Mouse (Mus musculus) 3T3-L1 (cell line): Measurements from ENCODE around the gene 1700056E22Rik.

Source experiments
- DNase-seq: peaks from one replicate; pipeline ENCODE4 v3.0.0-alpha.2; 2015; ENCODE audit warnings: low read depth, low spot score

Gene 1700056E22Rik

DNA sequence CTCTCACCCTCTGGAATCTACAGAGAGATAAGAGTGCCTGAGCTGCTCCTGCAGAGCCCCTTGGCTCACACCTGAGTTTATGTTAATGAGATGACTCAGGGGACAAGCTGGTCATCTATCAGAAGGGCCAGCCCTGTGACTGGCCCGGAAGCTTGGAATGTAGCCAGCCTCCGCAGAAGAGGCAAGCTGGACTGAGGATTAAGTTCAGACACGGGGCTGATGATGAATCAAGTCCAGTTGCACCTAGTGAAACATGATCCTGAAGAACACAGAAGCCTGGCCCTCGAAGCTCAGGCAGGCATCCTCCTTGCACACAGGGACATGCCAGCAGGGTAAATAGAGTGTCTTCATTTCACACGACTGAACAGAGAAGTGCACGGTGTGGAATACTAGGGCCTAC, 17.7 kb upstream of the 1700056E22Rik start:
- peak; percentile 86 for DNase-seq

DNA sequence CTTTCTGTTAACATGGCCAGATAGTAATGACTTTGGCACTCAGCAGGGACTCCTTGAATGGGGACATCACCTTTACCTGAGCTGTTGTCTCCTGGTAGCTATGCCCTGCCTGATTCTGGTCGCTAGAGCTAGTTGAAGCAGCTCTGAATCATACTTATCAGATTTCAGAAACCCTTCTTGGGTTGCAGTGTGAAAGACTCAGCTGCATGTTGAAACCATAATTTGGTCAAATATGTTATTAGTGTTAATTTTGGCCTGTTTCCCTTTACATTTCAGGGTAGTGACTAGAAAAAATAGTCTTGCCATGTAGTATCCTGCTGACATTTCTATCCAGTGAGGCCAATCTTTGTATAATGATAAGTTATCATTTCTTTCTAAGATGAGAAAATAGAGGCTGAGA, 17.2 kb upstream of the 1700056E22Rik start:
- peak; percentile 49 for DNase-seq

- peak; percentile 34 for DNase-seq
Observed at GRCm38 (mm10) chr1:184048675-184049418, 14.7 kb upstream of the 1700056E22Rik start.

GRCm38 (mm10) chr1:184047818-184048217, 13.7 kb upstream of the 1700056E22Rik start:
- DNase-seq, result no peak

- DNase-seq, result peak; percentile 73
Observed at GRCm38 (mm10) chr1:184046070-184046677, 12.1 kb upstream of the 1700056E22Rik start.

GRCm38 (mm10) chr1:184043391-184043790, 9.3 kb upstream of the 1700056E22Rik start:
- DNase-seq, result no peak

GRCm38 (mm10) chr1:184042745-184043144, 8.6 kb upstream of the 1700056E22Rik start:
- no peak for DNase-seq

DNA sequence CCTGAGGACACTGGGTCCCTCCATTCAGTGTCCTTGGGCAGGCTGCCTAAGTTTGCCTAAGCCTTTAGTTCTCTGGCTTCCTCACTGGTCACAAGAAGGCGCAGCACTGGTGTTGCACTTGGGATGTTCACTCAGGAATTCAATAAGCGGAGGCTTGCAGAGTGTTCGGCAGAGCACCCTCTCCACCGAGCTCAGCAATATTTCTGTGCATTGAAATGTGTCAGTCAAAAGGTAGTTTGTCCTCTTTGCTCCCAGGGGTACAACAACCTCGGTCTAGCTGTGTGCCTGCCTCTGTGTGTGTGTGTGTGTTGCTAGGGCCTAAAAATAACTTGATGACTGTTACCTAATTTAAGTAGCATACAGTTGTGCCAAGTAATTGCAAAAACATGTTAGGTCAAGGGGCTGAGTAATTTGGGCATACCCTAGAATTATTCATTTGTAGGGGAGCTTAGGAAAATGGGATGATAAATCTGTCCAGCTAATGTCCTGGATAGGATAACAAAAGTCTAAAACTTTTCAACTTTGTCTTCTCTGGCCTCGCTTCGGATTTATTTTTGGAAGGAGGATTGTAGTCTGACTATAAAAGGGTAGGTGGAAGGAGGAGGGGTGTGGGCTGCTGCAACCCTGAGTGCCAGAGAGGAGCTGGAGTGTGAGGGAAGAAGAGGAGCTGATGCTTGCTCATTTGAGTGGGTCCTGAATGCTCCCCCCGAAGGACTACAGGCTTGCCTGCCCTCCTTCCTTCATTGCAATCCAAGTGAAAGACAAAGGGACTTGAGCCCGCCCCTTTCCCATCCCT, 7.9 kb upstream of the 1700056E22Rik start:
- DNase-seq, result peak; percentile 52

DNA sequence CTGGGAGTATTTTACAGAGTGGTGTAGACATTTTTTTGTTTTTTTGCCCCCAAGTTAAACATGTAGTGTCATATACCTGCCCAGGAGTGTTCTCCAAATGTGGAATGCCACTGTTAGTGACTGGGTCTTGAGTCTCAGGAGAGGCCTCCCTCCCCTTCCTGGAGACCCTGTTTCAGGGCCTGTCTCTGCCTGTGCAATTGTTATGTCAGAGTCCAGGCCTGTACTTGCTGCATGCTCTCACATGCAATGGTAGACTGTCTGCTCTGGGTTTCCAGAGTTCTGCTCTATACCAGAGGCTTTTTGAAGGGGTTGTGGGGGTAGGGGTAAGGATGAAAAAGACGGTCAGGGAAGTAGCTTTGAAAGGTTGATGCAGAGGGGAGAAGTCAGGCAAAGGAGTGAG, 6.8 kb upstream of the 1700056E22Rik start:
- DNase-seq, result no peak

DNA sequence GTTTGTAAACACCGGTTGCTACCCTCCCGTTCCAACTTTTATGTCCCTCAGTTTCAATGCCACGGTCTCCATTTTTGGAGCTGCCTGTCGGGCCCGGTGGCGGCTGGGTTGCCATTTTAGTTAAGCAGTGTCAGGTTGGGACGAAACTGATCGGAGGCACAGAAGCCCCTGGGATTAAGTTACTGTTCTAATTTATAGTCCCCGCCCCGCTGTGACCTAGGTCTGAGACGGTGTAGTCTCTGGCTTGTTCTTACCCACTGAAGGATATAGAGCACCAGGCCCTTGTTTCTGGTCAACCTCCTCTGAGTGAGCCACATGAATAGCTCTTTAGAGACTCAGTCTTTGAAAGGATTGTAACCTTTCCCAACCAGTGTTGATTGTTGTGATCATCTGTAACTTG, 6.1 kb upstream of the 1700056E22Rik start:
- no peak for DNase-seq

- DNase-seq, result no peak
Observed at GRCm38 (mm10) chr1:184039301-184039700, 5.2 kb upstream of the 1700056E22Rik start.

DNA sequence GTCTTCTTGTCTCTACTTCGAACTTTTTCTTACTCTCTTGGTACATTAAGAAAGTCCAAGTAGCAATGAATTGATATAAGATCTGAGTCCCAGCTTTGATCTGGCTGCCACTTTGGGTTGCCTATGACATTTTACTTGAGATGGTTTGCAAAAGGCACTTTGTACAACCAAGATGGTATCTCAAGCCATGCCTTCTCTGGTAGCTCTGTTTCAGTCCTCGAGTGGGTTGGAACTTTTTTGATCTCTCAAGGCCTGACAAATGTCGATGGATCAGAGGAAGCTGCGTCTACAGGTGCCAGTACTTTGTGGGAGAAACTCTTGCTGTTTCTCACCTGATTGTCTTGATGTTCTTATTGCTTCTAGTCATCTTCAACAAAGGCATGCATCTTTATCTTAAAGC, 3.7 kb upstream of the 1700056E22Rik start:
- DNase-seq, result no peak

DNA sequence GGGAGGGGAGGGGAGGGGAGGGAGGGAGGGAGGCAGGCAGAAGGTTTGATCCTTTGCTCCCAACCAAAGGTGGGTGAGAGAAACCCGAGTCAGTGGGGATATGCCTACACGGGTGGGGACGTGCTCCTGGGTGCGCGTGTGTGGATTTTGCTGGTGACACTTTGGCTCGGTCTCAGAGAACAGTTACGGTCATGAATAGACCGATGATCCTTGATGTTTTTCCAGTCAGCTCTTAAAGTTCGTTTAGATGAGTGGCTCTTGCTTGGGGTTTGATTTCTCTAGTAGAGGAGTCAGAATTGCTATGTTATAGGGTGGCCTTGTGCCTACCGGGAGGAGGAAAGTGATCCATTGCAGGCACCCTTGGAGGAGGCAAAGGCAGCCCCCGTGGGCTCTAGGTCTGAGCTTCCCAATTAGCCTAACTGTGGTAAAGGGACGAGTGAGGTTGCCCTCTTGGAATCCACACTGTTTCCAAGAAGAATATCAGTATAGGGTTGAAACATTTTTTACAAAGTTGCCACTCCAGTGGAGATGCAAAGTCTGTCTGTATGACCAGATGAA, 1.3 kb upstream of the 1700056E22Rik start:
- DNase-seq, result no peak

DNA sequence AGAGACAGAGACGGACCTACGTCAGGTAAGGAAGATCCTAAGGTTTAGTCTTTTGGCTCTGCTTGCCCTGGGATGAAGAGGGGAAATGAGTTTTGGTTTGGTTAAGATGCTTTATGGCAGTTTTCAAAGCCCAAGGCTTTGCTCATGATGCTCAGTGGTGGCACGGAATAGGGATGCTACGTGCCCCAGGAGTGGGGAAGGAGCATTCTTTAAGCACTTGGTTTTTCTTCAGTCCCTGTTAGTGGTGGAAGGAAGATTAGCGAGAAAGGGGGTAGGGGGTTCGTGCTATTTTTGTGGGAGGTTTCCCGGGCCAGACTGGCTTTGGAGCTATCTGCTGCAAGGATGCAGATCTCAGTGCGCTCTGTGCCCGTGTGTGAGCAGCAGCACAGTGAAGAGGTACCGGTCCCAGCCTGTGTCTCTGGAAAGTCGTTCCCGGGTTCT, 660 bp upstream of the 1700056E22Rik start:
- DNase-seq, result peak; percentile 67

- DNase-seq, result peak; percentile 71
Observed at GRCm38 (mm10) chr1:184033390-184034010, 601 bp downstream of the 1700056E22Rik start.

- DNase-seq, result peak; percentile 50
Observed at GRCm38 (mm10) chr1:184032682-184033389, 1.3 kb downstream of the 1700056E22Rik start.

DNA sequence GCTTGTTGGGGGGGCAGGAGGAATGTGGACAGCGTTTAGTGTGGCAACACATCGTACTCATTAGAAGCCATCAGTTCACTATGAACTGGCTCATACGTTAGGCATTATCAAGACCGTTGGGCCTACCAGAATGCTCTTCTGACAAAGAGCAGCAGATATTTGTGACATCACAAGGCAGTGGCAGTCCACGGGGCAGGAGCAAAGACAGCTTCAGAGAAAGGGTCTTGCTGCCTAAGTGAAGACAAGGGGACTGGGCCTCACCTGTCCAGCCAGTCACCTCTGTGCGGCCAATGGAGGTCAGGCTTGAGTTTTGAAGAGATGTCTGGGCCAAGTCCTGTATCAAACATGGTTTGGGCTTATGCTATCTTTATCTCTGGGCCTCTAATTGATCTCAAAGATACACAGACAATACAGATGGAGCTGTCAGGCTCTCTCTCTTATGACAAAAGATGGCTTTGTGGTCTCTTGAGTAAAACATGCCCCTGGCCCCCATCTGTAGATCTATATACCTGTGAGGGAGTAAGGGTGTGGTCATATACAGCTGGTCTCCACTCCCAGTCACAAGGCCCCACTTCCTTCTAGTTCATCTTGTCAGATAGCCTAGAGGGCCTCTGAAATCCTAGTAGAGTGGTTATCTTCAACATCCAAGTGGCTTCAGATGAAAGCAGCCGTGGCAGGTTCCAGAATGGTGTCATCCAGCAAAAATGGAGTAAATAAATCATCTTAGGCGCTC, 3.9 kb downstream of the 1700056E22Rik start:
- DNase-seq, result no peak

DNA sequence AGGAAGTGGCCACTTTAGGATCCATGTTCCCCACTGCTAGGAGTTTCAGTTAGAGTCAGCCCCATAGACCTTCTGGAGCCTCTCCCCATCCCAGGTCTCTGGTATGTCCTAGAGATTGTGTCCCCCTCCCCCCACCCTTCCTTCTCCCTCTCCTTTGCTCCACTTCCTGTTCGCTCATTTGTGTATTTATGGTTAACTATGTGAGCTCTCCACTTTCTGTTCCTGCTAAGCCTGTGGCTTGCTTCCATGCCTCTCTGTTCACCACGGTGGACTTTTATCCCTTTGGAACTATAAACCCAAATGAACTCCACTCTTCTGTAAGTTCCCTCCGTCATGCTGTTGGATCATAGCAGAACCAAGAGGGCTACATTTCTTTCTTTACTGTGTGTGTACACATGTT, 7.1 kb downstream of the 1700056E22Rik start:
- DNase-seq, result no peak

DNA sequence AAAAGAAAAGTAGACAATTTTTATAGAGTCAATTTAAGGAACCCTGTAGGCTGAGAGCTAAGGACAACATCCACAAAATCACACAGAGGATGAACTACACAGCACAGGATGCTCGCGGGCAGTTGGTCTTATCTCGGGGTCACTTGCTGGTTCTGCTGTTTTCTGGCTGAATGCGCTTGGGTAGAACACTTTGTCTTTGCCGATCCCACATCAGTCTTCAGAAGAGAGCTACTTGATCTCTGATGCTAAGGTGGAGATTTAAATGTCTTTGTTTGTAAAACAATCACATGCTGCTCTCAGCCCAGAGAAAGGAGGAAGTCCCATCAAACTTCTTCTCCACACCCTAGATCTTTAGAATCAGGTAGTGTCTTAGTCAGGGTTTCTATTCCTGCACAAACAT, 9.0 kb downstream of the 1700056E22Rik start:
- no peak for DNase-seq

DNA sequence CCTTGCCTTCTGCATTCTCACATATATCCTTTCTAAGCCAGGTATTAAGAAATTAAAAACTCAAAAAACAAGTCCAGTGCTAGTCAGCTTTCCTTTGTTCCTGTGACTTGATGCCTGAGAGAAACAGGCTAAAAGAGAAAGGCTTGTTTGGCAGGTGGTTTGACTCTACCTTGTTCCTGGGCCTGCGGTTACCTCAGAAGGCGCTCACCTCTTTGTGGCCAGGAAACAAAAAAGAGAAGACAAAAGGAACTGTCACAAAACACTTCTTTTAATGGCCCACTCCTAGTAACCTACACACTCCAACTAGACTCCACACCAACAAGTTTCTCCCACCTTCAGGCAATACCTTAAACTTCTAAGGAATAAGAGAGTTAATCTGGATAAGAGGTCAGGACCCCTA, 9.5 kb downstream of the 1700056E22Rik start:
- DNase-seq, result no peak
